Mouse (Mus musculus) intestine, postnatal 0 days (tissue): ENCODE results near the gene Fli1. TPM values are rescaled to one million over a fixed set of nuclear protein-coding genes. Genes with fewer than 3 reads are reported as not detected.
A peak's percentile ranks its signal among the peaks of the same experiment; 100 is the strongest.

Experiments used
- ATAC-seq: fragments of 200-750 bp; cut with Nextera tagmentation; 2 replicates; pipeline ENCODE4 v1.8.0; 2017; ENCODE audit warnings: mild to moderate bottlenecking, moderate TSS enrichment, moderate library complexity
- H3K27ac ChIP-seq: fragments of 300-500 bp; sonication (generic); 2 replicates; pipeline ENCODE4 v1.5.1; 2014; ENCODE audit warnings: mild to moderate bottlenecking, low read depth, low read length, moderate library complexity
- H3K27me3 ChIP-seq: fragments of 300-500 bp; sonication (generic); replicated peaks from 2 replicates; pipeline ENCODE4 v1.6.1; 2014; ENCODE audit warnings: low read length, mixed read lengths; ENCODE audit not compliant: control insufficient read depth, insufficient read depth
- H3K36me3 ChIP-seq: fragments of 300-500 bp; sonication (generic); 2 replicates; pipeline ENCODE4 v1.6.1; 2014; ENCODE audit warnings: mild to moderate bottlenecking, moderate library complexity; ENCODE audit not compliant: control insufficient read depth, insufficient read depth
- H3K4me1 ChIP-seq: fragments of 300-500 bp; sonication (generic); replicated peaks from 2 replicates; pipeline ENCODE4 v1.6.1; 2014; ENCODE audit warnings: antibody characterized with exemption, low read length, mixed read lengths; ENCODE audit not compliant: control insufficient read depth, insufficient read depth
- H3K4me2 ChIP-seq: fragments of 300-500 bp; sonication (generic); replicated peaks from 2 replicates; pipeline ENCODE4 v1.6.1; 2014; ENCODE audit warnings: low read depth, mild to moderate bottlenecking, moderate library complexity
- H3K4me3 ChIP-seq: fragments of 300-500 bp; sonication (generic); 2 replicates; pipeline ENCODE4 v1.5.1; 2014; ENCODE audit warnings: low read depth, low read length
- H3K9ac ChIP-seq: fragments of 300-500 bp; sonication (generic); 2 replicates; pipeline ENCODE4 v1.6.1; 2014; ENCODE audit warnings: mild to moderate bottlenecking, low read depth, low read length
- H3K9me3 ChIP-seq: fragments of 300-500 bp; sonication (generic); 2 replicates; pipeline ENCODE4 v1.6.1; 2016; ENCODE audit warnings: mixed run types; ENCODE audit not compliant: control insufficient read depth
- CTCF ChIP-seq: sonication (generic); IDR thresholded peaks from 2 replicates; pipeline ENCODE4 v1.5.1; 2016; ENCODE audit warnings: low read depth, mild to moderate bottlenecking, control low read depth, antibody characterized with exemption, moderate library complexity
- WGBS: fragments of 180-500 bp; shearing (Covaris S2); extraction: QIAGEN DNeasy Blood & Tissue Kit; methylation state at CpG from one replicate; pipeline ENCODE4 v1.1.7; 2014; 5-methylcytosine and 5-hydroxymethylcytosine counted together
- polyA plus RNA-seq: library from polyadenylated mRNA; unstranded; fragments of >200 nt; fragmentation: Nextera tagmentation; extraction: Ambion mirVana; gene quantifications from 2 replicates; pipeline ENCODE4 v1.2.1, GENCODE M21; 2015

The Fli1 gene
- polyA plus RNA-seq, 1 experiment from 2014 or later: 6.0 TPM

- WGBS: 64% methylated on average over 15 of the region's 15 CpGs
Measured at GRCm38 (mm10) chr9:32506866-32507861, 35.5 kb downstream of the Fli1 start.

GRCm38 (mm10) chr9:32506161-32506560, 36.5 kb downstream of the Fli1 start:
- no peak overlapping the region for H3K27ac ChIP-seq
- no peaks in the 10 kb centered on the region for H3K27me3 ChIP-seq
- H3K9ac ChIP-seq: no peak overlapping the region
- H3K9me3 ChIP-seq: no peaks in the 10 kb centered on the region
- H3K4me2 ChIP-seq: no peak overlapping the region
- 29% methylated on average over 8 of the region's 8 CpGs for WGBS
- TF ChIP-seq CTCF: no peak
- no peaks in the 10 kb centered on the region for H3K4me1 ChIP-seq
- H3K36me3 ChIP-seq: no peaks in the 10 kb centered on the region
- no peak overlapping the region for H3K4me3 ChIP-seq
- ATAC-seq: no peak

More at GRCm38 (mm10) chr9:32506866-32507861, 35.5 kb downstream of the Fli1 start:
- Histone ChIP-seq H3K9me3 (no peaks in the 10 kb centered on the region), H3K4me2 (no peak overlapping the region), H3K9ac (no peak overlapping the region), H3K27me3 (no peaks in the 10 kb centered on the region), H3K27ac (0 out of 2 replicates have a peak overlapping the region, but pooled peaks have one; percentile 17), H3K4me1 (no peaks in the 10 kb centered on the region), H3K36me3 (no peaks in the 10 kb centered on the region), H3K4me3 (no peak overlapping the region)
- TF ChIP-seq CTCF: no peak
- ATAC-seq: no peak

- H3K27ac ChIP-seq: no peak overlapping the region
- H3K9ac ChIP-seq: no peak overlapping the region
- TF ChIP-seq CTCF: no peak
- WGBS: 81% methylated on average over 7 of the region's 7 CpGs
- no peaks in the 10 kb centered on the region for H3K9me3 ChIP-seq
- no peaks in the 10 kb centered on the region for H3K4me1 ChIP-seq
- no peaks in the 10 kb centered on the region for H3K36me3 ChIP-seq
- no peaks in the 10 kb centered on the region for H3K27me3 ChIP-seq
- no peak overlapping the region for H3K4me3 ChIP-seq
- H3K4me2 ChIP-seq: no peak overlapping the region
- ATAC-seq: no peak
Measured at GRCm38 (mm10) chr9:32505460-32506075, 37.1 kb downstream of the Fli1 start.

GRCm38 (mm10) chr9:32503995-32504451, 38.6 kb downstream of the Fli1 start:
- TF ChIP-seq CTCF: no peak
- no peak overlapping the region; the same call in 1 of the 2 replicates for H3K4me2 ChIP-seq
- no peaks in the 10 kb centered on the region for H3K9me3 ChIP-seq
- no peaks in the 10 kb centered on the region for H3K4me1 ChIP-seq
- no peak for ATAC-seq
- no peak overlapping the region for H3K4me3 ChIP-seq
- no peaks in the 10 kb centered on the region for H3K36me3 ChIP-seq
- H3K27me3 ChIP-seq: no peaks in the 10 kb centered on the region
- no peak overlapping the region for H3K9ac ChIP-seq
- 0 out of 2 replicates have a peak overlapping the region, but pooled peaks have one; percentile 21 for H3K27ac ChIP-seq
- 58% methylated on average over 11 of the region's 11 CpGs for WGBS

- Histone ChIP-seq H3K4me1 (no peaks in the 10 kb centered on the region), H3K4me2 (no peak overlapping the region), H3K27me3 (no peaks in the 10 kb centered on the region), H3K9ac (no peak overlapping the region), H3K27ac (0 out of 2 replicates have a peak overlapping the region, but pooled peaks have one; percentile 21), H3K4me3 (no peak overlapping the region), H3K36me3 (no peaks in the 10 kb centered on the region), H3K9me3 (no peaks in the 10 kb centered on the region)
- TF ChIP-seq CTCF: no peak
- no peak for ATAC-seq
- 32% methylated on average over 4 of the region's 4 CpGs for WGBS
Measured at GRCm38 (mm10) chr9:32503423-32503822, 39.2 kb downstream of the Fli1 start.
